Mouse (Mus musculus) lung, postnatal 0 days (tissue): ENCODE data around the gene Gm10964.

ENCODE experiments used
- CTCF ChIP-seq: IDR thresholded peaks from 2 replicates; pipeline ENCODE4 v1.5.1; 2016; ENCODE audit warnings: antibody characterized with exemption, mild to moderate bottlenecking
- EP300 ChIP-seq: IDR thresholded peaks from 2 replicates; pipeline ENCODE4 v1.6.1; 2016; ENCODE audit warnings: antibody characterized with exemption, mild to moderate bottlenecking, control low read depth

- TF ChIP-seq EP300 (no peak), CTCF (no peak)
Measured at GRCm38 (mm10) chr3:103779183-103779582, 40.0 kb downstream of the Gm10964 start.
